Mouse (Mus musculus) neural tube, embryonic 13.5 days (tissue): ENCODE data around the gene Adcy5. TPM values are rescaled to one million over a fixed set of nuclear protein-coding genes. Genes with fewer than 3 reads are reported as not detected.

Experiments
- ATAC-seq: fragments of 200-750 bp; cut with Nextera tagmentation; 2 replicates; pipeline ENCODE4 v1.8.0; 2017; ENCODE audit warnings: low read depth, mild to moderate bottlenecking, moderate TSS enrichment, moderate library complexity
- H3K27ac ChIP-seq: fragments of 300-500 bp; sonication (generic); replicated peaks from 2 replicates; pipeline ENCODE4 v1.5.1; 2015; ENCODE audit warnings: moderate library complexity, mild to moderate bottlenecking, inconsistent platforms
- H3K27me3 ChIP-seq: fragments of 300-500 bp; sonication (generic); 2 replicates; pipeline ENCODE4 v1.6.1; 2015; ENCODE audit warnings: mild to moderate bottlenecking, inconsistent platforms
- H3K36me3 ChIP-seq: fragments of 300-500 bp; sonication (generic); 2 replicates; pipeline ENCODE4 v1.6.1; 2015; ENCODE audit warnings: mild to moderate bottlenecking, inconsistent platforms
- H3K4me1 ChIP-seq: fragments of 300-500 bp; sonication (generic); replicated peaks from 2 replicates; pipeline ENCODE4 v1.6.1; 2015; ENCODE audit warnings: inconsistent platforms
- H3K4me2 ChIP-seq: fragments of 300-500 bp; sonication (generic); 2 replicates; pipeline ENCODE4 v1.6.1; 2015; ENCODE audit warnings: inconsistent platforms, mild to moderate bottlenecking, moderate library complexity
- H3K4me3 ChIP-seq: fragments of 300-500 bp; sonication (generic); 2 replicates; pipeline ENCODE4 v1.5.1; 2015; ENCODE audit warnings: mild to moderate bottlenecking, inconsistent platforms
- H3K9ac ChIP-seq: fragments of 300-500 bp; sonication (generic); 2 replicates; pipeline ENCODE4 v1.6.1; 2015; ENCODE audit warnings: moderate library complexity, mild to moderate bottlenecking, inconsistent platforms
- H3K9me3 ChIP-seq: fragments of 300-500 bp; sonication (generic); 2 replicates; pipeline ENCODE4 v1.6.1; 2016; ENCODE audit warnings: inconsistent platforms
- WGBS: fragments of 180-500 bp; shearing (Covaris S2); methylation state at CpG from one replicate; pipeline ENCODE4 v1.1.7; 2015; 5-methylcytosine and 5-hydroxymethylcytosine counted together
- polyA plus RNA-seq: library from polyadenylated mRNA; unstranded; fragments of >200 nt; fragmentation: Nextera tagmentation; extraction: Ambion mirVana; gene quantifications from 2 replicates; pipeline ENCODE4 v1.2.1, GENCODE M21; 2015

Gene Adcy5
- polyA plus RNA-seq, 1 experiment from 2014 or later, result 5.3 TPM

DNA sequence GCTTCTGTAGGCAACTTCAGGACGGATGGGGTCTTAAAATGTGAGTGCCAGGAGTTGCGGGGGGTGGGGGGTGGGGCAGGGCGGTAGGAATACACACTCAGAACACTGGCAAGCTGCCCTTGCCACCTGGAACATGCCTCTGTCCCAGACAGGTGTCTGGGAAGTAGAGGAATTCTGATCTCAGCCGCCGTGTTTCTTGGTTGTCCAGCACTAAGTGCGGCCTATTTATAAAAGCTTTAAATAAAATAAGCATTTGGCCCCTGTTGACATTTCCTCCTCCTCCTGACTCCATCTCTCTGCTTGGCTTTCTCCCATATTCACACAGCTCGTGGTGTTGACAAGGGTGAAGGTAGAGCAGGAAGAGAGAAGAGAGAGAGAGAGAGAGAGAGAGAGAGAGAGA lies 60.4 kb downstream of the Adcy5 start:
- H3K4me2 ChIP-seq, result no peak overlapping the region
- H3K27me3 ChIP-seq, result no peaks in the 10 kb centered on the region
- peaks cover 6% of the 10 kb centered on the region for H3K4me1 ChIP-seq
- H3K4me3 ChIP-seq, result no peak overlapping the region
- no peak overlapping the region for H3K9ac ChIP-seq
- no peaks in the 10 kb centered on the region for H3K36me3 ChIP-seq
- H3K9me3 ChIP-seq, result no peaks in the 10 kb centered on the region
- 70% methylated on average over 7 of the region's 7 CpGs for WGBS
- no peak for ATAC-seq
- no peak overlapping the region for H3K27ac ChIP-seq

DNA sequence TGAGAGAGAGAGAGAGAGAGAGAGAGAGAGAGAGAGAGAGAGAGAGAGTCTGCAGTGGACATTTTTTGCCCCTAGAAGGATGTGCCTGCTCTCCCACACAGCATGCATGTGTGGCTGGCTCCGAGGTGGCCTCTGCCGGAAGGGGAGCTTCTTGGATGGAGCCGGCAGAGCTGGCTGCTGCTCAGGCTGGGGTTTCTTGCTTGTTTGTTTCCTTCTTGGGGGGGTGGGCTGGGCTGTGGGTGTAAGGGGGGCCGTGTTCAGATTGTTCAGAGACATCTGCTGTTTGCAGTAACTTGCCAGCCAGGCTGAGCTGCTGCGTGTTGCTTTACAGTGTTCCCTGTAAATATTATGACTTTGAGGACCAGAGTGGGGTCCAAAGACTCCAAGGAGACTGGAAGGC lies 60.8 kb downstream of the Adcy5 start:
- H3K9me3 ChIP-seq, result no peaks in the 10 kb centered on the region
- H3K9ac ChIP-seq, result no peak overlapping the region
- no peak overlapping the region for H3K27ac ChIP-seq
- no peak; the same call in 1 of the 2 replicates for ATAC-seq
- no peak overlapping the region for H3K4me2 ChIP-seq
- 66% methylated on average over 5 of the region's 5 CpGs for WGBS
- peaks cover 6% of the 10 kb centered on the region for H3K4me1 ChIP-seq
- no peaks in the 10 kb centered on the region for H3K27me3 ChIP-seq
- H3K4me3 ChIP-seq, result no peak overlapping the region
- no peaks in the 10 kb centered on the region for H3K36me3 ChIP-seq

DNA sequence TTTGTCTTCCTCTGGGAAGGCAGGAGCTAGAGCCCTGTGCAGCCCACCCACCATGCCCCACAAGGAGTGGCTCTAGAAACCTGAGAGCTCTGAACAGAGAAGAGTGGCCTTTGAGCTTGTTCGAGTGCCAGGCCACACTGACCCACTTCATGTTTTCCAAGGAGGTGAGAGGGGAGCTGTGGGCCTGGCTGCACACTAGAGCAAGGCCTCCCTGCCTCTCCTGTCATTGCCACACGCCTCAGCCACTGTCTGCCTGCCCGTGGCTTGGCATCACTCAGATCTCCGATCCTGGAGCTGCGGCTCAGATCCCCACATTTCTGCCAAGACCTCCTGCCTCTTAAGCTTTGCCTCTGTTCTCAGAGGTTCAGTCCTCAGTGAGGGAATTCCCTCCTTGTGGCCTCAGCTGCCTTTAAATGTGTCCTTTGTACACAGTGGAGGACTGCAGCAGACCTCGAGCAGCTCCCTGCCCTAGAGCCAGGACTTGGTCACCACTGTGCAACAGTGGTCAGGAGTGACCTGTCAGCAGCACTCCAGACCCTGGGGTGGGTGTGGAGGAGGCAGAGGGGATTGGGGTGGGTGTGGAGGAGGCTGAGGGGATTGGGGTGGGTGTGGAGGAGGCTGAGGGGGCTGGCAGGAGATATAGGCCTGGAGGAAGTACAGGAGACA lies 62.3 kb downstream of the Adcy5 start:
- WGBS, result 72% methylated on average over 6 of the region's 6 CpGs

DNA sequence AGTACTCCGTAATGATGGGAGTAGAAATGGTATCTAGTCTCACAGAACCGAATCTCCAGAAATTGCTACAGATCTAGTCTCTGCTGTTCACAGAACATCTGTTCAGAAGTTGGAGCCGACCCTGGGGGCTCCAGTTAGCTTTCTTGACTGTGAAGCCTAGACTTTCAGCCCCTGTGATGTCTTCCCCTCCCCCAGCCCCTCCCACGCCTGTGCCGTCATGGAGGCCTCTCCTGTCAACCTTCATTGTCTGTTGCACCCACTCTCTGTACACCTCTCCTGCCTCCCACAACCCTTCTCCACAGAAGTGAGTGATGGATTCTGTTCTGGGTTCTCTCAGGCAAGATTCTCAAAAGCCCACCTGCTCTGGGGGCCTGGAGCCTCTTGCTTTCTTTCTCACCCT lies 65.7 kb downstream of the Adcy5 start:
- Histone ChIP-seq H3K9ac (no peak overlapping the region), H3K27me3 (no peaks in the 10 kb centered on the region), H3K36me3 (no peaks in the 10 kb centered on the region), H3K4me3 (no peak overlapping the region), H3K4me2 (no peak overlapping the region), H3K9me3 (no peaks in the 10 kb centered on the region), H3K27ac (no peak overlapping the region), H3K4me1 (peaks cover 17% of the 10 kb centered on the region)
- no peak for ATAC-seq
- WGBS, result 76% methylated on average over 5 of the region's 5 CpGs

More for the DNA sequence above, 62.3 kb downstream of the Adcy5 start:
- Histone ChIP-seq H3K27me3 (no peaks in the 10 kb centered on the region), H3K4me3 (no peak overlapping the region), H3K36me3 (no peaks in the 10 kb centered on the region), H3K9ac (no peak overlapping the region), H3K4me1 (peaks cover 6% of the 10 kb centered on the region), H3K4me2 (no peak overlapping the region), H3K9me3 (no peaks in the 10 kb centered on the region), H3K27ac (no peak overlapping the region)
- no peak for ATAC-seq

DNA sequence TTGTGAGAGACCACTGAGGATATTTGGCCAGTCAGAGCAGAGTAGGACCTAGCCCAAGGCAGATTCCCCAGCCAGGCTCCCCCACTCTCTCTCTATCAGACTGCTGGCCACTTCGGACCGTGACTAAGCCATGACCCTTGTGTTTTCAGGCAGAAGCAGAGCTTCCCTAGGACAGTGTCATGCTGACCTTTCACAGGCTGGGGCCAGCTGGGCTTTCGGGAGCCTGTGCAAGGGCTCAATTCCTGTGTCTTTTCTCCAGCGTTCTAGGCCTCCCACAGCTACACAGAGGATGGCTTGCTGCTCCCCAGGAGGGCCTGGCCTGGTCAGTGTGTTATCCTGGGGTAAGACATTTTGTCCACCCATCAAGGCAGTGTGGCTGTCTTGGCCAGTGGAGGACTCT lies 66.9 kb downstream of the Adcy5 start:
- H3K27ac ChIP-seq, result no peak overlapping the region
- no peak for ATAC-seq
- H3K4me1 ChIP-seq, result peaks cover 12% of the 10 kb centered on the region; the same call in 1 of the 2 replicates
- H3K4me3 ChIP-seq, result no peak overlapping the region
- H3K9ac ChIP-seq, result no peak overlapping the region
- no peak overlapping the region for H3K4me2 ChIP-seq
- no peaks in the 10 kb centered on the region for H3K27me3 ChIP-seq
- H3K9me3 ChIP-seq, result no peaks in the 10 kb centered on the region
- H3K36me3 ChIP-seq, result no peaks in the 10 kb centered on the region
- WGBS, result 46% methylated on average over 4 of the region's 4 CpGs

DNA sequence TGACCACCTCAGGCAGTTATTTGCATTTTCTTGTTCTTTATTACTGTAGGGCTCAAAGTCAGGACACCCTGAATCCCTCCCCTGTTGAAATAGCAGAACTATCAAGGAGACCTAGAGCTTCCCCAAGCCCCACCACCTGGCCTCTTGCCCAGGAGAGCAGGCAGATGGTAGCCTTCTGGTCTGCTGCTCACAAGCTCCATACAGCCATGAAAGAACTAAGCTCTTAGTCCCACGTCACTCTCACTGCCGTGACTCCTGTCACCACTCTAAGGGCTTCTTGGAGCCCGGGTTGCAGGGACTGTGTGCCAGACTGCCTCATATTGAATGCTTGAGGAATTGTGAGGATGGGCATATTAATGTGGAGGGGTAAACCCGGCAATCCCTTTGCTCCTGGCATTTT lies 69.3 kb downstream of the Adcy5 start:
- no peak overlapping the region for H3K4me3 ChIP-seq
- H3K9ac ChIP-seq, result no peak overlapping the region
- H3K9me3 ChIP-seq, result no peaks in the 10 kb centered on the region
- H3K27ac ChIP-seq, result no peak overlapping the region
- H3K4me2 ChIP-seq, result no peak overlapping the region
- peaks cover 12% of the 10 kb centered on the region; the same call in 1 of the 2 replicates for H3K4me1 ChIP-seq
- H3K36me3 ChIP-seq, result no peaks in the 10 kb centered on the region
- WGBS, result 82% methylated on average over 4 of the region's 4 CpGs
- H3K27me3 ChIP-seq, result no peaks in the 10 kb centered on the region
- no peak for ATAC-seq

DNA sequence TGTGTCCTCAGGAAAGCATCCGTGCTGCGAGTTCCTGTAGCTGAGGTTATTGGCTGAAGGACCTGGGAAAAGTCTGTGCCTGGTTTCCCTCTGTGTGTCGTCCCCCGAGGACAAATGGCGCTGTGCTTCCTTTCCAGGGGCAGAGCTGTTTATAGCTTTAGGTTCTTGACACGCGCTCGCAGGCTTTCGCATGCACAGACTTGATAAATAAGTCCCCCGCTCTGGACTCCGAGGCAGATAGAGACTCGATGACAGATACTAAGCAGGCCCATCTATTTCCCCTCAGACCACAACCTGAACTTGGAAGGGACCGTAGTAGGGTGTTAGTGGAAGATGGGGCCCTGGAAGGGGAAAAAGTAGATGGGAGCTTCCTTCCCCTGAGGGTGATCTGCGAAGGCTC lies 70.0 kb downstream of the Adcy5 start:
- Histone ChIP-seq H3K9me3 (no peaks in the 10 kb centered on the region), H3K9ac (no peak overlapping the region), H3K27ac (no peak overlapping the region), H3K4me2 (no peak overlapping the region), H3K27me3 (no peaks in the 10 kb centered on the region), H3K36me3 (no peaks in the 10 kb centered on the region), H3K4me3 (no peak overlapping the region), H3K4me1 (peaks cover 17% of the 10 kb centered on the region; the same call in 1 of the 2 replicates)
- 74% methylated on average over 14 of the region's 14 CpGs for WGBS
- ATAC-seq, result no peak

DNA sequence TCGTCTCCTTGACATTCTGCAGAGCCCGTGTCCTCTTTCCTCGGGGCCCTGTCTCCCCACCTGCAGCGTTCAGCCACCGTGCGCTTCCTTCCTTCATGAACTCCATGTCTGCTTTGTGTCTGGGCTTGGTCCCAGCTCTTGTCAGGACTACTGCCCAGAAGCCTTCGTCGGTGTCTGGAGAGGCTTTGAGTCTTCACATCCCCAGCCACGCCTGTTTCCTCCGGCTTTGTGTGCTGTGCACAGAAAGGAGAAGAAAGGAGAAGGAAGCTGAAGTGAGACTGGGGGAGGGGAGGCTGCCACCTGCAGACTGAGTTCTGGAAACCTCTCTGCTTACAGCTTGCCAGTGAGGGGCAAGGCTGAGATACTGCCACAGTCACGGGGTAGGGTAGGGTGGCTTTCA lies 74.9 kb downstream of the Adcy5 start:
- no peaks in the 10 kb centered on the region for H3K9me3 ChIP-seq
- no peak for ATAC-seq
- WGBS, result 71% methylated on average over 11 of the region's 11 CpGs
- H3K9ac ChIP-seq, result no peak overlapping the region
- no peak overlapping the region for H3K4me3 ChIP-seq
- H3K4me2 ChIP-seq, result no peak overlapping the region
- no peaks in the 10 kb centered on the region for H3K36me3 ChIP-seq
- peaks cover 17% of the 10 kb centered on the region for H3K4me1 ChIP-seq
- no peaks in the 10 kb centered on the region for H3K27me3 ChIP-seq
- H3K27ac ChIP-seq, result no peak overlapping the region

DNA sequence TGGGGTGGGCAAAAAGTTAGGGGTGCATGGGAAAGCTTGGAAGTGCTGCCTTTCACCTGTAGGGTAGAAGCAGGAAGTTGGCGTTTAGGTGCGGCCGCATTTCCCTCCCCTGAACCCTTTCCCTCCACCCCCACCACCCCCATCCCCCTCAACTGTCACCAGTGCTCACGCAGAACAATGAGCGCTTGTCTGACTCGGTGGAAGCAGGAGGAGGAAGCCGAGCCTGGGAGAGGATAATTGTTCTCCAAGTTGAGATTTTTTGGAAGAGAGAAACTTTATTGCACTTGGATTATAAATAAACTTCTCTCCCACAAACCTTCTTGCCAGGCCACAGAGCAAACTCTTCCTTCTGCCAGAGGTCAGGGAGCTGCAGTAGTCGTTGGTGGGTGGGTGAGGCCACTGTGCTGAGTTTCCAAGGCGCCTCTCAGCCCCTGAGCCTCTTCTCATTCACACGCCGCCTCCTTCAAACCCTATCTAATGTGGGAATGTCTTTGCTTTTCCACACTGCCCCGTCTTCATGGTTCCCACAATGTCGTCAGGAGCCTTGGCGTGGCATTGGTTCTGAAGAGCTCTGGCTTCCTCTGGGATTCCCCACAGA lies 77.6 kb downstream of the Adcy5 start:
- Histone ChIP-seq H3K4me3 (no peak overlapping the region), H3K9me3 (no peaks in the 10 kb centered on the region), H3K27me3 (no peaks in the 10 kb centered on the region), H3K27ac (peak overlapping the region; percentile 23; the same call in 1 of the 2 replicates), H3K4me1 (peaks cover 15% of the 10 kb centered on the region), H3K36me3 (no peaks in the 10 kb centered on the region), H3K9ac (no peak overlapping the region), H3K4me2 (no peak overlapping the region)
- no peak for ATAC-seq
- 40% methylated on average over 14 of the region's 14 CpGs for WGBS

DNA sequence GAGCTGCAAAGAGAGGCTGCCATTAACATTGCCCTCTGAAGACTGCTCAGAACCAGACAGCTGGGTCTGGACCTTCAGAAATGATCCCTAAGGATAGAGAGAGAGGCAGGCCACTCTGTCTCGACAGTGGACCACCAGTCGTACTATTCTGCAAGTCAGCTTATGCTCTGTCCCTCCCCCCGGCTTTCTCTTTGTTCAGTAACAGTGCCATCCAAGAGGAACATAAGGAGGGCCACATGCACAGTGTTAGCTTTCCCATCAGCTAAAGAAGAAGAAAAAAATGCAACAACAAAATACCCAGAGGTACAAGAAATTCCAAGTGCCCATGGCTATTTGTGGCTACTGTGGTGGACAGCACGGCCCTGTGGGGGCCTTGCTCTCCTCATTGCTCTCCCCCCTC lies 78.7 kb downstream of the Adcy5 start:
- 76% methylated on average over 4 of the region's 4 CpGs for WGBS
- no peak overlapping the region for H3K4me2 ChIP-seq
- no peak for ATAC-seq
- no peak overlapping the region for H3K27ac ChIP-seq
- H3K4me1 ChIP-seq, result peaks cover 15% of the 10 kb centered on the region
- H3K27me3 ChIP-seq, result no peaks in the 10 kb centered on the region
- no peak overlapping the region for H3K9ac ChIP-seq
- no peak overlapping the region for H3K4me3 ChIP-seq
- H3K9me3 ChIP-seq, result no peaks in the 10 kb centered on the region
- no peaks in the 10 kb centered on the region for H3K36me3 ChIP-seq

DNA sequence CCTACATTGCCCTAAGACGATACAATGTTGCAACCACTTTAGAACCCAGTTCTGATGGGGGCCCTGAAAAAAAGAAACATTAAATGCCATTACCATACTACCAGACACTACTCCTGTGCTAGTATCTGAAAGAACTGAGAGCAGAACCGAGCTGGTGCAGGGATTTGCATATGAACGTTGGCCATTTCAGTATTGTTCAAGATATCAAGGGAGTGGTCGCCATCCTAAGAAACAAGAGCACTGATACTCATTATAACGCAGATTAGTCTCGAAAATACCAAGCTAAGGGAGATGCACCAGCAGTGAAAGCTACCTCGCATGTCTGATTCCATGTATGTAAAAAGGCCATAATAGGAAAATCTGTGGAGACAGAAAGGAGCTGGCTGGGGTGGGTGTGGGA lies 82.4 kb downstream of the Adcy5 start:
- ATAC-seq, result no peak
- no peaks in the 10 kb centered on the region for H3K27me3 ChIP-seq
- H3K36me3 ChIP-seq, result no peaks in the 10 kb centered on the region
- H3K4me2 ChIP-seq, result no peak overlapping the region
- H3K4me1 ChIP-seq, result peaks cover 19% of the 10 kb centered on the region
- no peak overlapping the region for H3K9ac ChIP-seq
- H3K4me3 ChIP-seq, result no peak overlapping the region
- no peaks in the 10 kb centered on the region for H3K9me3 ChIP-seq
- H3K27ac ChIP-seq, result no peak overlapping the region
- WGBS, result 84% methylated on average over 7 of the region's 7 CpGs

DNA sequence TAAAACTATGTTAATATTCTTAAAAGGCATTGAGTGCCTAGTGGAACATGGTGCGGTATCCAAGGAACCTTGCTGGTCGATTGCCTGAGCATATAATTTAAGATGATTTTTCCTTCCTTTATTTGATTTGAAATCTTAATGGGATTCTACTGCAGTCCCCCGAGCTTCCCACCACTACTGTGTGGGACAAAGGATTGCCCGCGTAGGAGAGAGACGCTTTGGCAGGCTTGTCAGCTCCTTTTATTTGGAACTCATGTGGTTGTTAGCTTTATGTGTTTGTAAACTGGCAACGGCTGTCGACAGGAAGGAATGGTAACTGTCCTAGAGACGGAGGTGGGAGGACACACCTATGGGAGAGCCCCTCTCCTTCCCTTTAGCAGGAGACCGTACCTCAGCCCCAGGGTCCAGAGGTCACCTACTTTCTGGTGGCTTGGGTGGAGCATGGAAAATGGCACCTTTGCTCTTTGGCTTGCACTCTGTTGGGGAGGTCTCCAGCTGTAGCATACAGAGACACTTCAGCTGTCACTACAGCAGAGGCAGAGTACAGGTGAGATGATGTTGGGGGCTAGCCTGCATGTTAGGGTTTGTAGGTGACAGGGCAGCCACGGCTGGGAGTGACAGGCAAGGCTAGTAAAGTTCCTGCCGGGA lies 84.8 kb downstream of the Adcy5 start:
- 58% methylated on average over 12 of the region's 12 CpGs for WGBS
- Histone ChIP-seq H3K27me3 (no peaks in the 10 kb centered on the region), H3K9me3 (no peaks in the 10 kb centered on the region), H3K4me2 (no peak overlapping the region), H3K27ac (no peak overlapping the region), H3K4me3 (no peak overlapping the region), H3K4me1 (peaks cover 12% of the 10 kb centered on the region; the same call in 1 of the 2 replicates), H3K9ac (no peak overlapping the region), H3K36me3 (no peaks in the 10 kb centered on the region)
- ATAC-seq, result no peak
